Mouse (Mus musculus) CH12F3 (cell line): ENCODE results near the gene Kbtbd12.

Experiments used
- in situ Hi-C: fragments of 300-500 bp; cut with MboI; formaldehyde crosslinking; loops from 2 replicates; pipeline ENCODE4 v1.14.3; 2020; ENCODE audit warnings: low sequenced_read_pairs

The Kbtbd12 gene

GRCm38 (mm10) chr6:88557548-88557947, 80.2 kb downstream of the Kbtbd12 start:
- in situ Hi-C loops, result no loop called here

- in situ Hi-C loops, result loop anchor here (5.0 kb wide), 1 partner anchor 307 kb away; no protein-coding TSS in a partner anchor
These were observed 87.8 kb downstream of the Kbtbd12 start for GRCm38 (mm10) chr6:88549916-88550315.

GRCm38 (mm10) chr6:88549137-88549814, 88.5 kb downstream of the Kbtbd12 start:
- in situ Hi-C loops, result no loop called here

GRCm38 (mm10) chr6:88548405-88549049, 89.2 kb downstream of the Kbtbd12 start:
- in situ Hi-C loops, result no loop called here

- in situ Hi-C loops, result no loop called here
These were observed 92.4 kb downstream of the Kbtbd12 start for GRCm38 (mm10) chr6:88545397-88545790.

GRCm38 (mm10) chr6:88544644-88545396, 92.9 kb downstream of the Kbtbd12 start:
- in situ Hi-C loops, result no loop called here

GRCm38 (mm10) chr6:88544241-88544640, 93.5 kb downstream of the Kbtbd12 start:
- in situ Hi-C loops, result no loop called here

GRCm38 (mm10) chr6:88540093-88540755, 97.5 kb downstream of the Kbtbd12 start:
- in situ Hi-C loops, result no loop called here

- in situ Hi-C loops, result no loop called here
These were observed 107.4 kb downstream of the Kbtbd12 start for GRCm38 (mm10) chr6:88530306-88530705.

GRCm38 (mm10) chr6:88524056-88524455, 113.7 kb downstream of the Kbtbd12 start:
- in situ Hi-C loops, result no loop called here

GRCm38 (mm10) chr6:88523451-88523850, 114.3 kb downstream of the Kbtbd12 start:
- in situ Hi-C loops, result no loop called here

- in situ Hi-C loops, result no loop called here
These were observed 114.7 kb downstream of the Kbtbd12 start for GRCm38 (mm10) chr6:88523043-88523442.

- in situ Hi-C loops, result no loop called here
These were observed 115.1 kb downstream of the Kbtbd12 start for GRCm38 (mm10) chr6:88522606-88523005.

- in situ Hi-C loops, result no loop called here
These were observed 115.9 kb downstream of the Kbtbd12 start for GRCm38 (mm10) chr6:88521821-88522220.

GRCm38 (mm10) chr6:88518404-88519263, 119.1 kb downstream of the Kbtbd12 start, which contains the start of gene Sec61a1:
Sec61a1 (minus strand) TSS chr6:88518905.
- in situ Hi-C loops, result no loop called here

GRCm38 (mm10) chr6:88517701-88518403, 119.9 kb downstream of the Kbtbd12 start:
- in situ Hi-C loops, result no loop called here

GRCm38 (mm10) chr6:88516667-88517066, 121.1 kb downstream of the Kbtbd12 start:
- in situ Hi-C loops, result no loop called here

- in situ Hi-C loops, result no loop called here
These were observed 121.8 kb downstream of the Kbtbd12 start for GRCm38 (mm10) chr6:88515971-88516370.

- in situ Hi-C loops, result no loop called here
These were observed 123.2 kb downstream of the Kbtbd12 start for GRCm38 (mm10) chr6:88514546-88514945.

- in situ Hi-C loops, result no loop called here
These were observed 123.8 kb downstream of the Kbtbd12 start for GRCm38 (mm10) chr6:88513984-88514383.
